Mouse (Mus musculus): ENCODE results near the gene Btbd9. TPM values are rescaled to one million over a fixed set of nuclear protein-coding genes. Genes with fewer than 3 reads are reported as not detected.

The Btbd9 gene
- polyA plus RNA-seq, 1 experiment from 2014 or later, result 79.2 TPM

- H3K27me3 ChIP-seq, result no peaks in the 10 kb centered on the region
- ATAC-seq (ENCODE audit: insufficient number of reproducible peaks, insufficient read depth, low FRiP score, low TSS enrichment, low read depth), result no peak
- 80% methylated on average over 8 of the region's 8 CpGs for WGBS
- no peaks in the 10 kb centered on the region for H3K36me3 ChIP-seq
- H3K9ac ChIP-seq, result no peak overlapping the region
- H3K4me2 ChIP-seq, result peak overlapping the region; percentile 76
- H3K9me3 ChIP-seq, result no peaks in the 10 kb centered on the region
- peak overlapping the region; percentile 59; the same call in 1 of the 2 replicates for H3K4me3 ChIP-seq
- H3K27ac ChIP-seq, result no peak overlapping the region
- H3K4me1 ChIP-seq, result peaks cover 24% of the 10 kb centered on the region
Measured at GRCm38 (mm10) chr17:30574783-30575075, 1.6 kb downstream of the Btbd9 start.

- H3K9ac ChIP-seq, result no peak overlapping the region
- no peak overlapping the region for H3K4me2 ChIP-seq
Measured at GRCm38 (mm10) chr17:30573990-30574782, 2.1 kb downstream of the Btbd9 start.

GRCm38 (mm10) chr17:30570971-30571370, 5.3 kb downstream of the Btbd9 start:
- Histone ChIP-seq H3K9ac (no peak overlapping the region), H3K27me3 (no peaks in the 10 kb centered on the region), H3K36me3 (no peaks in the 10 kb centered on the region), H3K9me3 (no peaks in the 10 kb centered on the region), H3K4me1 (peaks cover 17% of the 10 kb centered on the region), H3K27ac (no peak overlapping the region), H3K4me3 (no peak overlapping the region), H3K4me2 (no peak overlapping the region)
- no peak for ATAC-seq (ENCODE audit: insufficient number of reproducible peaks, insufficient read depth, low FRiP score, low TSS enrichment, low read depth)
- WGBS, result 77% methylated on average over 3 of the region's 3 CpGs

More at GRCm38 (mm10) chr17:30573990-30574782, 2.1 kb downstream of the Btbd9 start:
- H3K4me3 ChIP-seq, result no peak overlapping the region
- no peaks in the 10 kb centered on the region for H3K9me3 ChIP-seq
- WGBS, result 68% methylated on average over 8 of the region's 8 CpGs
- peak overlapping the region; percentile 19; the same call in 1 of the 2 replicates for H3K27ac ChIP-seq
- no peaks in the 10 kb centered on the region for H3K27me3 ChIP-seq
- no peak for ATAC-seq (ENCODE audit: insufficient number of reproducible peaks, insufficient read depth, low FRiP score, low TSS enrichment, low read depth)
- peaks cover 24% of the 10 kb centered on the region for H3K4me1 ChIP-seq
- H3K36me3 ChIP-seq, result no peaks in the 10 kb centered on the region

- Histone ChIP-seq H3K9ac (no peak overlapping the region), H3K9me3 (no peaks in the 10 kb centered on the region), H3K4me3 (no peak overlapping the region), H3K27me3 (no peaks in the 10 kb centered on the region), H3K4me2 (no peak overlapping the region), H3K27ac (no peak overlapping the region), H3K36me3 (no peaks in the 10 kb centered on the region), H3K4me1 (peaks cover 14% of the 10 kb centered on the region)
- 77% methylated on average over 8 of the region's 8 CpGs for WGBS
- no peak for ATAC-seq (ENCODE audit: insufficient number of reproducible peaks, insufficient read depth, low FRiP score, low TSS enrichment, low read depth)
Measured at GRCm38 (mm10) chr17:30570173-30570572, 6.1 kb downstream of the Btbd9 start.

- H3K4me3 ChIP-seq, result no peak overlapping the region
- ATAC-seq (ENCODE audit: insufficient number of reproducible peaks, insufficient read depth, low FRiP score, low TSS enrichment, low read depth), result no peak
- no peaks in the 10 kb centered on the region for H3K36me3 ChIP-seq
- H3K4me1 ChIP-seq, result no peaks in the 10 kb centered on the region
- no peak overlapping the region for H3K9ac ChIP-seq
- H3K9me3 ChIP-seq, result no peaks in the 10 kb centered on the region
- H3K27ac ChIP-seq, result no peak overlapping the region
- no peaks in the 10 kb centered on the region for H3K27me3 ChIP-seq
- H3K4me2 ChIP-seq, result no peak overlapping the region
Measured at GRCm38 (mm10) chr17:30568473-30568872, 7.8 kb downstream of the Btbd9 start.

GRCm38 (mm10) chr17:30564971-30565370, 11.3 kb downstream of the Btbd9 start:
- H3K9ac ChIP-seq, result no peak overlapping the region
- H3K27me3 ChIP-seq, result no peaks in the 10 kb centered on the region
- no peak overlapping the region for H3K27ac ChIP-seq
- no peak for ATAC-seq (ENCODE audit: insufficient number of reproducible peaks, insufficient read depth, low FRiP score, low TSS enrichment, low read depth)
- no peaks in the 10 kb centered on the region for H3K4me1 ChIP-seq
- no peaks in the 10 kb centered on the region for H3K9me3 ChIP-seq
- no peak overlapping the region for H3K4me3 ChIP-seq
- no peaks in the 10 kb centered on the region for H3K36me3 ChIP-seq
- WGBS, result 84% methylated on average over 7 of the region's 7 CpGs
- no peak overlapping the region for H3K4me2 ChIP-seq

- Histone ChIP-seq H3K27me3 (no peaks in the 10 kb centered on the region), H3K4me3 (no peak overlapping the region), H3K9me3 (no peaks in the 10 kb centered on the region), H3K36me3 (no peaks in the 10 kb centered on the region), H3K27ac (no peak overlapping the region), H3K9ac (no peak overlapping the region), H3K4me1 (no peaks in the 10 kb centered on the region), H3K4me2 (no peak overlapping the region)
- ATAC-seq (ENCODE audit: insufficient number of reproducible peaks, insufficient read depth, low FRiP score, low TSS enrichment, low read depth), result no peak
- 63% methylated on average over 3 of the region's 3 CpGs for whole genome bisulfite sequencing
Measured at GRCm38 (mm10) chr17:30564407-30564806, 11.9 kb downstream of the Btbd9 start.

GRCm38 (mm10) chr17:30563484-30564075, 12.7 kb downstream of the Btbd9 start:
- Histone ChIP-seq H3K27ac (no peak overlapping the region), H3K9me3 (no peaks in the 10 kb centered on the region), H3K27me3 (no peaks in the 10 kb centered on the region), H3K9ac (no peak overlapping the region), H3K4me3 (no peak overlapping the region), H3K36me3 (no peaks in the 10 kb centered on the region), H3K4me1 (no peaks in the 10 kb centered on the region), H3K4me2 (no peak overlapping the region)
- 80% methylated on average over 6 of the region's 6 CpGs for WGBS
- ATAC-seq (ENCODE audit: insufficient number of reproducible peaks, insufficient read depth, low FRiP score, low TSS enrichment, low read depth), result no peak

- H3K4me3 ChIP-seq, result no peak overlapping the region
- no peak overlapping the region for H3K9ac ChIP-seq
- H3K9me3 ChIP-seq, result no peaks in the 10 kb centered on the region
- H3K27me3 ChIP-seq, result no peaks in the 10 kb centered on the region
- H3K4me2 ChIP-seq, result no peak overlapping the region
- H3K27ac ChIP-seq, result no peak overlapping the region
- no peaks in the 10 kb centered on the region for H3K36me3 ChIP-seq
- H3K4me1 ChIP-seq, result no peaks in the 10 kb centered on the region
- 83% methylated on average over 2 of the region's 2 CpGs for WGBS
- ATAC-seq (ENCODE audit: insufficient number of reproducible peaks, insufficient read depth, low FRiP score, low TSS enrichment, low read depth), result no peak
Measured at GRCm38 (mm10) chr17:30562770-30563169, 13.5 kb downstream of the Btbd9 start.

GRCm38 (mm10) chr17:30559536-30559935, 16.8 kb downstream of the Btbd9 start:
- H3K27ac ChIP-seq, result no peak overlapping the region
- H3K36me3 ChIP-seq, result no peaks in the 10 kb centered on the region
- H3K4me2 ChIP-seq, result no peak overlapping the region
- WGBS, result 43% methylated on average over 3 of the region's 3 CpGs
- H3K9me3 ChIP-seq, result no peaks in the 10 kb centered on the region
- no peaks in the 10 kb centered on the region for H3K27me3 ChIP-seq
- no peak for ATAC-seq (ENCODE audit: insufficient number of reproducible peaks, insufficient read depth, low FRiP score, low TSS enrichment, low read depth)
- no peak overlapping the region for H3K4me3 ChIP-seq
- H3K9ac ChIP-seq, result no peak overlapping the region
- no peaks in the 10 kb centered on the region for H3K4me1 ChIP-seq

GRCm38 (mm10) chr17:30558623-30559022, 17.7 kb downstream of the Btbd9 start:
- WGBS, result 78% methylated on average over 2 of the region's 2 CpGs

GRCm38 (mm10) chr17:30556512-30556911, 19.8 kb downstream of the Btbd9 start:
- no peak for ATAC-seq (ENCODE audit: insufficient number of reproducible peaks, insufficient read depth, low FRiP score, low TSS enrichment, low read depth)
- H3K36me3 ChIP-seq, result no peaks in the 10 kb centered on the region
- 88% methylated on average over 3 of the region's 3 CpGs for WGBS

More at GRCm38 (mm10) chr17:30558623-30559022, 17.7 kb downstream of the Btbd9 start:
- Histone ChIP-seq H3K9me3 (no peaks in the 10 kb centered on the region), H3K27me3 (no peaks in the 10 kb centered on the region), H3K4me2 (no peak overlapping the region), H3K36me3 (no peaks in the 10 kb centered on the region), H3K27ac (no peak overlapping the region), H3K4me3 (no peak overlapping the region), H3K9ac (no peak overlapping the region), H3K4me1 (no peaks in the 10 kb centered on the region)
- ATAC-seq (ENCODE audit: insufficient number of reproducible peaks, insufficient read depth, low FRiP score, low TSS enrichment, low read depth), result no peak

More at GRCm38 (mm10) chr17:30556512-30556911, 19.8 kb downstream of the Btbd9 start:
- no peak overlapping the region for H3K4me2 ChIP-seq
- no peaks in the 10 kb centered on the region for H3K4me1 ChIP-seq
- H3K27me3 ChIP-seq, result no peaks in the 10 kb centered on the region
- H3K9ac ChIP-seq, result no peak overlapping the region
- H3K4me3 ChIP-seq, result no peak overlapping the region
- no peaks in the 10 kb centered on the region for H3K9me3 ChIP-seq
- no peak overlapping the region for H3K27ac ChIP-seq

All from embryonic facial prominence, embryonic 13.5 days (tissue).